Mouse (Mus musculus) megakaryocyte-erythroid progenitor cell, adult 5 weeks (primary cell): ENCODE data around the gene Rab5a. TPM values are rescaled to one million over a fixed set of nuclear protein-coding genes. Genes with fewer than 3 reads are reported as not detected.

Experiments used
- polyA plus RNA-seq: library from polyadenylated mRNA; stranded (reverse); fragments of >175 nt; gene quantifications from 2 replicates; pipeline ENCODE4 v1.2.3, GENCODE M21; 2012

The Rab5a gene
- polyA plus RNA-seq, result 14.5 and 27.1 TPM in 2 replicates

DNA sequence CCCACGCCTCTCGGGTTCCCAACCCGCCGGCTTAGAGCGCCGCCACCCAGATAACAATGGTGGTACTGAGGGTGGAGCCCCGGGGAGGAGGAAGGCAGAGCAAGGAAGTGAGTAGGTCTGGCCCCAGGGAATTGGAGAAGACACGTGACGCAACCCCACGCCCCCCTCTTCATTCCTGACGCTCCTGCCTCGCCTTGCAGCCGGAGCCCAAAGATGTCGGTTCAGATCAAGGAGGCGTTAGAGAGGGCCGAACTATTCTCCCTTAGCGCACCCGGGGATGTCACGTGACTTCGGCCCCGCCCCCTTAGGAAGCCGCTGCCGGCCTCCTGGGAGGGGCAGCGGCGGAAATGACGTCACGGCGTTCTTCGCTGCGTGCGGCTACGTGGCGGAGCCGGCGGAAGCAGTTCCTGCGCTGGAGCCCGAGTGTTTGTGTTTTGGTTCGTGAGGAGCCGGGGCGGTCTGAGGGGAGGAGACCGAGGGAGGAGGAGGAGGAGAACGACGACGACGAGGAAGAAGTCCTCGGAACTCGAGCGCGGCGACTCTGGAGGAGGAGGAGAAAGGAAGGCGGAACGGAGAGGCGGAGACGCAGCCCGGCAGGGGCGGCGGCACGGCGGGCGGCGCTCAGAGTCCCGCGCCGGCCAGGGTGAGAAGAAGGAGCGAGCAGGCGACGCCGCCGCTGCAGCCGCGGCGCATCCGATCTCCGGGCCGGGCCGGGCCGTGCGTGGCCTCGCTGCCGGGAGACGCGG lies at the start of gene Rab5a:
Rab5a (plus strand) TSS at position 377 of the 746 bp plus-strand sequence.

GRCm38 (mm10) chr17:53462603-53463495 lies 16.2 kb upstream of the Rab5a start, which contains the start of gene Efhb:
Efhb (minus strand) TSS chr17:53463321.

DNA sequence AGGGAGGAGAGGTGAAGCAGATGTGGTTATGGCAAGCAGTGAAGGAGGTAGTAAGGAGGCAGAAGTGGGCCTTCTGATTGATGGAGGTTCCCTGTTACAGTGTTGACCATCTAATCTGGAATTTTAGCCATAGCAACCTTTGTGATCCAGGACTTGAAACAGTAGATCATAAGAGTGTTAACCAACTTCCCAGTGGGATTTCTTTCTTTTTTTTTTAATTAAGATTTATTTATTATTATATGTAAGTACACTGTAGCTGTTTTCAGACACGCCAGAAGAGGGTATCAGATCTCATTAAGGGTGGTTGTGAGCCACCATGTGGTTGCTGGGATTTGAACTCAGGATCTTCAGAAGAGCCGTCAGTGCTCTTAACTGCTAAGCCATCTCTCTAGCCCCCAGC lies 60.3 kb downstream of the Rab5a start, which contains the start of gene Pp2d1:
Pp2d1 (minus strand) TSS at position 101 of the 400 bp plus-strand sequence.

Other genes with a start within 250 kb of the Rab5a start
- gene Efhb, start 15.9 kb upstream of the Rab5a start, polyA plus RNA-seq, result not detected in 2 replicates
- gene Pp2d1, start 60.2 kb downstream of the Rab5a start, polyA plus RNA-seq, result 0.02 TPM in 1 of 2 replicates, not detected in the other
- gene Kat2b, start 87.6 kb downstream of the Rab5a start, polyA plus RNA-seq, result 3.2 and 4.3 TPM in 2 replicates
- 11.6 and 16.6 TPM in 2 replicates for gene Sgo1, start 210.1 kb downstream of the Rab5a start, polyA plus RNA-seq